Mouse (Mus musculus) heart, embryonic 14.5 days (tissue): ENCODE measurements around the gene Aph1c. TPM values are rescaled to one million over a fixed set of nuclear protein-coding genes. Genes with fewer than 3 reads are reported as not detected.
"Not testable (repeated sequence)": the region's sequence is repeated elsewhere in the genome, so short reads cannot be mapped to it uniquely, and the experiment has no call there.

Experiments
- ATAC-seq: fragments of 200-750 bp; cut with Nextera tagmentation; 2 replicates; pipeline ENCODE4 v1.8.0; 2017; ENCODE audit warnings: low read depth, moderate TSS enrichment; ENCODE audit not compliant: insufficient number of reproducible peaks, insufficient read depth, low FRiP score
- H3K27ac ChIP-seq, 2 experiments: fragments of 200-500 bp in 1 of 2; fragments of 300-500 bp in 1 of 2; sonication (generic) in 1 of 2; replicated peaks in 1 of 2; 2 replicates each; pipeline ENCODE4 v1.5.1; 2012 to 2014; ENCODE audit warnings: low read depth in 2 of 2, low read length in 2 of 2, control low read depth in 1 of 2, mild to moderate bottlenecking in 1 of 2, mixed read lengths in 1 of 2; ENCODE audit not compliant: control insufficient read depth in 1 of 2, insufficient read depth in 1 of 2
- H3K27me3 ChIP-seq: fragments of 300-500 bp; sonication (generic); 2 replicates; pipeline ENCODE4 v1.6.1; 2014; ENCODE audit warnings: mild to moderate bottlenecking, low read length, control low read depth; ENCODE audit not compliant: control insufficient read depth, insufficient read depth
- H3K36me3 ChIP-seq: fragments of 300-500 bp; sonication (generic); 2 replicates; pipeline ENCODE4 v1.6.1; 2014; ENCODE audit warnings: mild to moderate bottlenecking, control low read depth, low read length, mixed read lengths; ENCODE audit not compliant: control insufficient read depth, insufficient read depth
- H3K4me1 ChIP-seq, 2 experiments: fragments of 200-500 bp in 1 of 2; fragments of 300-500 bp in 1 of 2; sonication (generic) in 1 of 2; 2 replicates each; pipeline ENCODE4 v1.6.1; 2012 to 2014; ENCODE audit warnings: low read length in 2 of 2, control low read depth in 1 of 2, mixed read lengths in 1 of 2; ENCODE audit not compliant: control insufficient read depth in 2 of 2, insufficient read depth in 2 of 2
- H3K4me2 ChIP-seq: fragments of 300-500 bp; sonication (generic); 2 replicates; pipeline ENCODE4 v1.6.1; 2014; ENCODE audit warnings: mild to moderate bottlenecking, low read length
- H3K4me3 ChIP-seq, 2 experiments: fragments of 200-500 bp in 1 of 2; fragments of 300-500 bp in 1 of 2; sonication (generic) in 1 of 2; 2 replicates each; pipeline ENCODE4 v1.5.1; 2012 to 2014; ENCODE audit warnings: low read length in 2 of 2, mild to moderate bottlenecking in 2 of 2, control low read depth in 1 of 2, low read depth in 1 of 2, moderate library complexity in 1 of 2; ENCODE audit not compliant: control insufficient read depth in 1 of 2, insufficient read depth in 1 of 2
- H3K9ac ChIP-seq: fragments of 300-500 bp; sonication (generic); 2 replicates; pipeline ENCODE4 v1.6.1; 2014; ENCODE audit warnings: mild to moderate bottlenecking, low read length
- H3K9me3 ChIP-seq: fragments of 300-500 bp; sonication (generic); 2 replicates; pipeline ENCODE4 v1.6.1; 2016; ENCODE audit warnings: low read length, control low read depth; ENCODE audit not compliant: control insufficient read depth
- WGBS: fragments of 180-500 bp; shearing (Covaris S2); extraction: QIAGEN DNeasy Blood & Tissue Kit; methylation state at CpG from one replicate; pipeline ENCODE4 v1.1.7; 2014; 5-methylcytosine and 5-hydroxymethylcytosine counted together
- polyA plus RNA-seq: library from polyadenylated mRNA; unstranded; fragments of >200 nt; fragmentation: Nextera tagmentation; extraction: Ambion mirVana; gene quantifications from 2 replicates; pipeline ENCODE4 v1.2.1, GENCODE M21; 2014

Gene Aph1c
- polyA plus RNA-seq, 1 experiment from 2014 or later, result 2.1 TPM

- peak overlapping the region; percentile 65 for H3K9ac ChIP-seq
- peaks cover 5 to 11% of the 10 kb centered on the region in 2 experiments; a peak in 3 of 4 replicates for H3K4me1 ChIP-seq
- peak; percentile 63 for ATAC-seq
- WGBS, result under 1% methylated on average over 24 of the region's 24 CpGs
- no peak overlapping the region for H3K27ac ChIP-seq
- no peaks in the 10 kb centered on the region for H3K9me3 ChIP-seq
- H3K36me3 ChIP-seq, result no peaks in the 10 kb centered on the region
- H3K4me3 ChIP-seq, result peak overlapping the region; percentile 56 to 79
- no peaks in the 10 kb centered on the region for H3K27me3 ChIP-seq
- H3K4me2 ChIP-seq, result peak overlapping the region; percentile 99
Observed at GRCm38 (mm10) chr9:66835097-66835480, 563 bp upstream of the Aph1c start.

DNA sequence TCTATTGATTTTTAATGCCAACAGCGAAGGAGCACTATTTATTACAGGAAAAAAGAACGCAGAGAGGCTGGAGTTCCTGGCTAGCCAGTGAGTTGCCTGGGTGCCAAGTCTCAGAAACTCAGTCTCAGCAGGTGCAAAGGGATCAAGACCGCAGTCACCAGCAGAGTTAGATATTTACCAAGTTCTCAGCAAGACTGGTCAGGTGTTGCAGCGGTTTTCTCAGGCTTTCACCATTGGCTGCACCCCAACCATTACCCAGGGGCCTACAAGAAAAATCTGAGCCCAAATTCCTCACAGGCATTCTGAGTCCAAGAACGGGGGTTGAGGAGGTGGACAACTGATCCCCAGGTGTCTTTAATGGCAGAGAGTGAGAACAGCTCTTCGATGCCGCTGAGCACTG, 675 bp downstream of the Aph1c start:
- WGBS, result 24% methylated on average over 7 of the region's 7 CpGs
- H3K9ac ChIP-seq, result peak overlapping the region; percentile 49; the same call in 1 of the 2 replicates

DNA sequence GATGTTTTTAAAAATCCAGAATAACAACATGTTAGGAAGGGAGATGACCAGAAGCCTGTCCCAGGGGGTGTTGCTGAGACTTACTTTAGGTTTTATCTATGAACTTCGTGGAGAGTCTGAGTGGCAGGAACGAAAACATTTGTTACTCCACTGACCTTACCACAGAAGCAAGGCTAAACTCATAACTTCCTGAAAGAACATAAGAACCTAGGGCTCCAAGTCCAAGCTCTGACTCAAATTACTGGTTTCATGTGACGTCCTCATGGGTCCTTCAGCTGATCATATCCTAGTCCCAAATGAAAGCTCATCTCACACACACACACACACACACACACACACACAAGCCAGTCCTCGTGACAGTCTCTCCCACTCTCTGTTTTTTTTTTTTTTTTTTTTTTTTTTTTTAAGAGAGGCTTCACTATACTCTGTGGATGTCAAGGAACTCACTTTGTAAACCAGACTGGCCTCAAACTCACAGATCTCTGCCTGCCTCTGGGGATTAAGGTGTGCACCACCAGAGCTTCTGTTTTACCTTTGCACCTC, 2.1 kb downstream of the Aph1c start:
- no peak overlapping the region for H3K4me2 ChIP-seq
- 55% methylated on average over 4 of the region's 4 CpGs for WGBS
- H3K9ac ChIP-seq, result no peak overlapping the region
- H3K27ac ChIP-seq, result no peak overlapping the region
- ATAC-seq, result no peak
- H3K4me1 ChIP-seq, result peaks cover 5 to 11% of the 10 kb centered on the region in 2 experiments; a peak in 3 of 4 replicates
- no peaks in the 10 kb centered on the region for H3K9me3 ChIP-seq
- no peak overlapping the region for H3K4me3 ChIP-seq
- no peaks in the 10 kb centered on the region for H3K27me3 ChIP-seq
- H3K36me3 ChIP-seq, result no peaks in the 10 kb centered on the region

More for the DNA sequence above, 675 bp downstream of the Aph1c start:
- Histone ChIP-seq H3K4me3 (peak overlapping the region; percentile 56 to 79), H3K9me3 (no peaks in the 10 kb centered on the region), H3K36me3 (no peaks in the 10 kb centered on the region), H3K4me1 (peaks cover 5 to 11% of the 10 kb centered on the region in 2 experiments; a peak in 3 of 4 replicates), H3K4me2 (peak overlapping the region; percentile 99), H3K27me3 (no peaks in the 10 kb centered on the region), H3K27ac (no peak overlapping the region)
- no peak for ATAC-seq

DNA sequence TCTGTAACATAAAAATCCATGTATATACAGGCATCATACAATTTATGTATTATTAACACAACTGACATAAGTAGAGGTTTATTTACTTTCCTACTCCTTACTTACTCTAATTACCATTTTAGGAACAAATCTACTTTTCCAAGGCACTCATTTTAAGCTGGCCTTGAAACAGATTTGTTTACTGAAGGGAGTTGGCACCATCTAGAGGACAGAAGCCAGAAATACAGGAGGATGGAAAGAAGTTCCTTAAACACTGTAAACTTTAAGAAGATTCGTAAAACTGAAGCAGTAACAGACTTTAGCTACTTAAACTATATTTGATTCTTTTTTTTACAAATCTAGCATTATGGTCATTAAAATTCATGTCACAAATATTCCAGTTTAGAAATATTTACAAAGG, 8.5 kb downstream of the Aph1c start:
- H3K27me3 ChIP-seq, result no peaks in the 10 kb centered on the region
- 43% methylated on average over 1 of the region's 1 CpGs for WGBS
- no peaks in the 10 kb centered on the region for H3K9me3 ChIP-seq

DNA sequence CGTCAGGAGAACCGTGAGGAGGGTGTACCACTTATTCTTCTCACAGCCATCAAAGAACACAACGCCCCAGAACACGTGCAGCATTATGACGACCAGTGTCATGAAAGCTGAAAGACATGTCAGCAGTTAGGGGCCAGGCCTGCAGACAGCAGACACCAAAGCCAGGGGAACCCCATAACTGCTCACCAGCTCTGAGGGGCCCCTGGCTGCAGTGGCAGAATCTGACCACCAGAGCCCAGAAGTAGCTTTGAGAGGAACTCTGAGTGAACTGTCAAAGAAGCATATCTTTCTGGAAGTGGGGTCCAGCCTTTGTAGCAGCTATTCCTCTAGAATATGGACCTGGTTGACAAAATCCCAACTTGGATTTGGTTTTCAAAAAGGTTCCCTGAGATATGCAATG, 12.3 kb downstream of the Aph1c start:
- not testable (repeated sequence) for H3K9me3 ChIP-seq, H3K36me3 ChIP-seq, H3K27ac ChIP-seq, H3K27me3 ChIP-seq, H3K4me2 ChIP-seq, H3K9ac ChIP-seq, H3K4me3 ChIP-seq, ATAC-seq, H3K4me1 ChIP-seq
- WGBS, result no CpG with 5 or more reads among the region's 5 CpGs

More for the DNA sequence above, 8.5 kb downstream of the Aph1c start:
- Histone ChIP-seq H3K36me3 (no peaks in the 10 kb centered on the region), H3K4me1 (no peaks in the 10 kb centered on the region; a peak in 1 of 4 replicates), H3K9ac (no peak overlapping the region), H3K27ac (no peak overlapping the region), H3K4me2 (no peak overlapping the region), H3K4me3 (no peak overlapping the region)
- ATAC-seq, result no peak

DNA sequence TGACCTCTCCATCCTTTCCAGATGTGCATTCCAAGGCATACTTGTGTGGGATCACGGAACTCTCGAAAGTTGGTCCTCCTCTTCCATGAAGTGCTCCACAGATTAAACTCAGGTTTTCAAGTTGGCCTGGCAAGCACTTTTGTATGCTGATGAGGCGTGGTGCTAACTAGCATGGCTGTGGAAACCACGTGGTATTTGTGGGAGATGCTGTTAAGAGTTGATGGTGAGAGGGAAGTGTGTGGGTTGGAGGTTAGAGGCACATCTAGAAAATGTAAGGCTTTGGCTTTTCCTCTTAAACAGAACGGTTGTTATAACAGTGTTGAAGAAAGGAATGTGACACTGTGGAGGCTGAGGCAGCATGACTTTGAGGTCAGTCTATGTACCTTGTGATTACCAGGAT, 13.5 kb downstream of the Aph1c start:
- WGBS, result 76% methylated on average over 5 of the region's 5 CpGs
- Histone ChIP-seq H3K9me3 (no peaks in the 10 kb centered on the region), H3K4me2 (no peak overlapping the region), H3K4me3 (no peak overlapping the region), H3K36me3 (no peaks in the 10 kb centered on the region), H3K27me3 (no peaks in the 10 kb centered on the region), H3K4me1 (no peaks in the 10 kb centered on the region; a peak in 1 of 4 replicates), H3K27ac (no peak overlapping the region), H3K9ac (no peak overlapping the region)
- no peak for ATAC-seq

DNA sequence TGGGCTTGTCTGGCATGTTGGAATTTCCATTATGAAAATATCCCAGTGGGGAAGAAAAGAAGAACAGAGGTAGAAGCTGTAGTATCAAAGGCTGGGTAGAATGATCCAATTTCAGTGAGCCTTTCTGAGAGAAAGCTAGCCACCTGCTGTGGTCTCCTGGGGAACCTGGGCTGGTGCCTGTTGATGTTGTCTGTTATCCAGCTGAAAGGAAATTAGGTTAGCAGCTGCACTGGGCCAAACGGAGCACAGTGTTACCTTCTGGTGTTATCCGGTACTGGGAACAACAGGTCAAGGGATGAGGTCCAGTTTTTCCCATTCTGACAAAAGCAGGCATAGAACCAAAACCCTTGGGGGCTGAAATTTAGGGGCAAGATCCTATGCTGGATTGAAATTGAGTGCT, 21.1 kb downstream of the Aph1c start:
- Histone ChIP-seq H3K27ac (no peak overlapping the region), H3K9me3 (no peaks in the 10 kb centered on the region), H3K36me3 (no peaks in the 10 kb centered on the region), H3K4me3 (no peak overlapping the region), H3K9ac (no peak overlapping the region), H3K4me1 (no peaks in the 10 kb centered on the region), H3K27me3 (no peaks in the 10 kb centered on the region), H3K4me2 (no peak overlapping the region)
- no peak for ATAC-seq
- 33% methylated on average over 2 of the region's 2 CpGs for WGBS

DNA sequence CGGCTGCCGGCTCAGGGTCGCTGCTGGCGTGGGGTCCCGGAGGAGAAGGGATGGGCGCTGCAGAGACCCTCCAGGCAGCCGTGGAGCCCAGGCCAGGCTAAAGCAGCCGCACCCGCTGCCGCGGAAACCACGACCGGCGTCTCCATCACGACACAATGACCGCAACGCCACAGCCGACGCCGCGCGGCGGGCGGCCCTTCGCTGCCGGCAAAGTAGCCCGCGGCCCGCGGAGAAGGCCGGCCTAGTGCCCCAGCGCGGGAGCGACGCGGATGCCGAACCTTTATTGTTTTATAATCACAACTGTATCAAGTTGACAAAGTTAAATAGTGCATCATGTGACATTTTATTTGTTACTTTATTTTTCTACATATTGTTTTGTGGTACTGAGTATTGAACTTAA, 28.6 kb downstream of the Aph1c start:
- peaks cover 13% of the 10 kb centered on the region; the same call in 1 of the 2 replicates for H3K27me3 ChIP-seq
- not testable (repeated sequence) for H3K36me3 ChIP-seq, H3K27ac ChIP-seq, ATAC-seq, H3K9me3 ChIP-seq
- H3K4me3 ChIP-seq, result peak overlapping the region; percentile 35 to 36
- 4% methylated on average over 30 of the region's 37 CpGs for WGBS
- H3K4me2 ChIP-seq, result peak overlapping the region; percentile 61
- H3K9ac ChIP-seq, result peak overlapping the region; percentile 57; the same call in 1 of the 2 replicates
- H3K4me1 ChIP-seq, result peaks cover 10 to 12% of the 10 kb centered on the region in 2 experiments; a peak in 3 of 4 replicates
